Mouse (Mus musculus): ENCODE results near the gene Scrn2. TPM values are rescaled to one million over a fixed set of nuclear protein-coding genes. Genes with fewer than 3 reads are reported as not detected.

The Scrn2 gene
- total RNA-seq, 1 experiment from 2014 or later = 35.3 TPM

DNA sequence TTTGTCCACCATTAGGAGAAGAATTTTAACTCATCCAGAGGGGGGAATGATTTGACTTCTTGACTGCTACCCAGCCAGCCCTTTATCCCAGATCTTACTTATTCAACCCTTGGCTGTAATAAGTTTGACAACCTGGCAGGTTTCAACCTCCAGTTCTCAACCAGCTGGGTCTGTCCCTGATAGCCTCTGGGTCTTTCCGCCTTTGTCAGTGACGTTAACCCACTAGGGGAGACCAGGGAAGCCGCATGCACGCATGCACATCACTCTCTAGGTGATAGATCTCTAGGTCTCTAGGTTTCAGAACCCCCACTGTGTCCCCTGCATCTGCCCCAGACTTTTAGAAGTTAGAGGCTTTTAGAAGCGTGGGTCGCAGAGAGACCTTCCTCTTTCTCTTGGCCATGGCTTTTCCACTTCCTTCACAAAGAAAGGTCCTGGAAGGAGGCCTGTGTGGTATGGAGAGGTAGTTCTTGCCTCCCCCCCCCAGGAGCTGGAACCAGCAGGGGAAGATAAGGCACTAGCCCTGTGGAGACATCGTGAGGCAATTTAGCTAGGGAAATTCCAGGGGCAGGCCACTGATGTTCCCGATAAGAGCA is 20.4 kb upstream of the Scrn2 start:
- no peak for ATAC-seq (replicated peaks in 1 of 2; ENCODE audit: insufficient read depth in 1 of 2, low FRiP score in 2 of 2, low TSS enrichment in 1 of 2, low read depth in 1 of 2, poor library complexity in 2 of 2, severe bottlenecking in 2 of 2)

DNA sequence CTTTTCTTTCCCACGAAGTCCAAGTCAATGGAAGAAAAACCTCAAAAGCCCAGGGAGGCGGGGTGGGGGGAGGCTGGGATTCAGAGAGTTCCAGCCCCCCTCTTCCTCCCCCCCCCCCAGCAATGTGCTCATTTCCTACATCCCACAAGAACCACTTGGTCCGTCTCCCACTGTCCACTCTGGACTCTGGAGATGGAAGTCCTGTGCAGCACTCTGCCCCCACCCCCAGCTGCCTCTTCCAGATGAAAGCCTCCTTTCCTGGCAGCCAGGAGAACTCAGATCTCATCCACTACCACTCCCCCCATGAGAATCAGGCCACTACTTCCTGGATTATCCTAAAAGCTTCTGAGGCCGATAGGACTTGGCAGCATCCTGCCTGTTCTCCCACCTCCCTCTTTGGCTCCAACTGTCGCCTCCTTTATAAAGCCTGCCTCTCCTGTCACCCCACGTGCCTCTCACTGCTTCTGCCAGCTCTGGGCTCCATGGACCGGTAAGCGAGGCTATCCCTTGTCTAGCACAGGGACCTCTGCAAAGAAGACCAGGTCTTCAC is 16.5 kb upstream of the Scrn2 start, which contains the start of gene Sp6:
Gene Sp6 (plus strand): TSS at position 274 of the 550 bp plus-strand sequence.
- no peak for ATAC-seq (replicated peaks in 1 of 2; ENCODE audit: insufficient read depth in 1 of 2, low FRiP score in 2 of 2, low TSS enrichment in 1 of 2, low read depth in 1 of 2, poor library complexity in 2 of 2, severe bottlenecking in 2 of 2)

DNA sequence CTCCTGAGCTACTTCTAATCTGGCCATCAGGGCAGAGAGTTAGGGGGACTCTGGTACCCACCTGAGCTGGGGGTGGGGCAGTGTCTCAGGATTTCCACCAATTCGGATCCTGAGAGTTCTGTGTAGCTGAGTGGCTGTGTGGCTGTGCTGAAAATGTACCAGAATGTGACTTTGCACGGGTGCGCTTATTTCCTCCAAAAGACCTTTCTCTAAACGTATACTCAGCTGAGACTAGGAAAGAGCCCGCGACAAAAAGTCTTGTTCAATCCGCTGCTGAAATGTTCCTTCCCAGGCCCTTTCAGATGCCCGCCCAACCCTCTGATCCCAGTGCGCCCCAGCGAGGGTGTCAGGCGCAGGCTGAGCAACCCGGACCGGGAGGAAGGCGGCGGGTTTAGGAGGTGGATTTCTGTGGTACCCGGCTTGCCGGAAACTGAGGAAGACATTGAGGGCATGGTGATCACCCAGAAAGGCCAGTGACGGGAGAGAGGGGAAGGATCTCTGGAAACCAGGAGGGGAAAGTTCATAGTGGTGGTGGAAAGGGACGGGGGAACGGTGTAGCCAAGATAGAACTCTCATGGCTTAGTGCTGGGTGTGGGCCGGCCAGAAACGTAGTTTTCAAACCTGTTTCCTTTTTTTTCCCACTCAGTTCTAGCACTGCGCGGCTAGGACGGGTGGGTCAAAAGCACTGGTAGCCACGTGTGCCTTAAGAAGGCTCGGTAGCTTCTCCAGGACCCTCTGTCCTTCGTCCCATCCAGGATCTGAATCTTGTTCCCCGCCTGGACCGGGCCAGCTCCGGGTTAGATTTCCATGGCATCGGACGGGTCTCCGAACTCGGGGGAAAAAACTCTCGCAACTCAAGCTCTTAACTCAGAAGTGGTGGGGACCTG is 11.8 kb upstream of the Scrn2 start:
- ATAC-seq (replicated peaks in 1 of 2; ENCODE audit: insufficient read depth in 1 of 2, low FRiP score in 2 of 2, low TSS enrichment in 1 of 2, low read depth in 1 of 2, poor library complexity in 2 of 2, severe bottlenecking in 2 of 2) = no peak

DNA sequence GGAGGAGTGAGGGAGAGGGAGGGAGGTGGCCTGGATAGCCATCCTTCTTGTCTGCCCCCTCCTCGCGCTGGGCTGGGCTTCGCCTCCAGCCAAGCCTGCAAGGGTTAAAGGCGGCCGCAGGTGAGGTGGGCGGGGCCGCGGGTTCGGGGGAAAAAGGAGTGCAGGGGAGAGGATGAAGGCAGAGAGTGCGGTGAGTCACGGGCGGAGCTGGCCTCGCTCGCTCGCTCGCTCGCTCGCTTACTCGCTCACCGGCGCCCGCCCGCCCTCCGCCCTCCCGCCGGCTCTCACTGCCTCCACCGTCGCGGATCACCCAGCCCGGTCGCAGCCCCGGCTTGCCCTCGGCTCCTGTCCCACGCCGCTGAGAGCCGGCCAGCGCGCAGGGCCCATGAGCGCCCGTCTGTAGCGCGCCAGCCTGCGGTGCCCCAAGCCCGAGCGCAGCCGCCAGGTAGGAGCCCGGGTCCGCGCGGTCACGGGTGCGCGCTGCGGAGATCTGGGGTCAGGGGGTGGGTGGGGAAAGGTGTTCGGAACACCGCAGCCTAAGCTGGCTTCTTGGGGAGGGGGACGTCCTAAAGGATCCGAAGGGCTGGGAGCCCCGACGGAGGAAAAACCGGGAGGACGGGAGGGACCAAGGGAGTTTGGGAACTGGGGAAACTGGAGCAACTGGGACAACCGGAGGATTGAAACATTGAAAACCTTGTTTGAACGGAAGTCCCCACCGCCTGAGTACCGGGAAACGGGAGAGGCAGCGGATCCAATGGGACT is 11.0 kb upstream of the Scrn2 start:
- ATAC-seq (replicated peaks in 1 of 2; ENCODE audit: insufficient read depth in 1 of 2, low FRiP score in 2 of 2, low TSS enrichment in 1 of 2, low read depth in 1 of 2, poor library complexity in 2 of 2, severe bottlenecking in 2 of 2) = no peak

DNA sequence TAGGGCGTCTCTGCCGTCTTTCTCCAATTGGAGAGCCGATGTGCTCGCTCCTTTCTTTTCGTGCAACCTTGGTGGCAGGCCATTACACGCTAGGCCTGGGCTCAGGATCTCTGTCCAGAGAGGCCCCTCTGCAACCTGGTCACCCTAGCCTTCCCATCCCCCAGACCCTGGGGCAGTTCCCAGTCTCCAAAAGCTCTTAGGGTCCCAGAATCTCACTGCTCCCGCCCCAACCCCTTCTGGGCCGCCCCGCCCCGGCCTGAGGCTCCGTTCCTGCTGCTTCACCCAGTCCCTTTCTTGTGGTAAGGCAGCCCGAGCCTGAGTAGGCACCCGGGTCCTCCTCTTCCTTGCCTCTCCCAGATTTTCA is 10.4 kb upstream of the Scrn2 start:
- no peak for ATAC-seq (replicated peaks in 1 of 2; ENCODE audit: insufficient read depth in 1 of 2, low FRiP score in 2 of 2, low TSS enrichment in 1 of 2, low read depth in 1 of 2, poor library complexity in 2 of 2, severe bottlenecking in 2 of 2)

DNA sequence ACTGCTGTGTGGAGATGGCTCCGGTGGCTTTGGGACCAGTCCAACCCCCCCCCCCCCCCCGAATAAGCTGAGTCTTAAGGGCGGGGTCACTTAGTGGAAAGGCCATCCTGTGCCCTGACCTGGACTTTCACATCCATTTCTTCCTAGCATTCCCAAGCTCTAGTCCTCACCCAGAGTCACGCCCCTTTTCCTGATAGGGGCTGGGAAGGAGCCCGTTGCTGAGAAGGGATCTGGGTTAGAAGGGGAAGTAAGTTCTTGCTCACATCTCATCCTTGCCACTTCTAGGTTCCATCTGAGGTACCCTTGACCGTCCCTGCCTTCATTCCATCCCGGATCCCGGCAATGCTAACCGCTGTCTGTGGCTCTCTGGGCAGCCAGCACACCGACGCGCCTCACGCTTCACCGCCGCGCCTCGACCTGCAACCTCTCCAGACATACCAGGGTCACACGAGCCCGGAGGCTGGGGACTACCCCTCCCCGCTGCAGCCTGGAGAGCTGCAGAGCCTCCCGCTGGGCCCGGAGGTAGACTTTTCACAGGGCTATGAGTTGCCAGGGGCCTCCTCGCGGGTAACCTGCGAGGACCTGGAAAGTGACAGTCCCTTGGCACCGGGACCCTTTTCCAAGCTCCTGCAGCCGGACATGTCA is 8.5 kb upstream of the Scrn2 start:
- ATAC-seq (replicated peaks in 1 of 2; ENCODE audit: insufficient read depth in 1 of 2, low FRiP score in 2 of 2, low TSS enrichment in 1 of 2, low read depth in 1 of 2, poor library complexity in 2 of 2, severe bottlenecking in 2 of 2) = no peak

DNA sequence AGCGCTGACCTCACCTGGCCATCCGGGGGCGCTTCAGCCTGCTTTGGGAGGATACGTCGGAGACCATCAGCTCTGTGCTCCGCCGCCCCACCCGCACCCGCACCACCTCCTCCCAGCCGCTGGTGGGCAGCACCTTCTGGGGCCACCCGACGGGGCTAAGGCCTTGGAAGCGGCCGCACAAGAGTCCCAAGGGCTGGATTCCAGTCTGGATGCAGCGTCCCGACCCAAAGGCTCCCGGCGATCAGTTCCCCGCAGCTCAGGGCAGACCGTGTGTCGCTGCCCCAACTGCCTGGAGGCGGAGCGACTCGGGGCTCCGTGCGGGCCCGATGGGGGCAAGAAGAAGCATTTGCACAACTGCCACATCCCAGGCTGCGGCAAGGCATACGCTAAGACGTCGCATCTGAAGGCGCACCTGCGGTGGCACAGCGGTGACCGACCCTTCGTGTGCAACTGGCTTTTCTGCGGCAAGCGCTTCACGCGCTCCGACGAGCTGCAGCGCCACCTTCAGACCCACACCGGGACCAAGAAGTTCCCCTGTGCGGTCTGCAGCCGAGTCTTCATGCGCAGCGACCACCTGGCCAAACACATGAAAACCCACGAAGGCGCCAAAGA is 7.8 kb upstream of the Scrn2 start:
- ATAC-seq (replicated peaks in 1 of 2; ENCODE audit: insufficient read depth in 1 of 2, low FRiP score in 2 of 2, low TSS enrichment in 1 of 2, low read depth in 1 of 2, poor library complexity in 2 of 2, severe bottlenecking in 2 of 2) = peak; percentile 52 to 58; a peak in 3 of 4 replicates

DNA sequence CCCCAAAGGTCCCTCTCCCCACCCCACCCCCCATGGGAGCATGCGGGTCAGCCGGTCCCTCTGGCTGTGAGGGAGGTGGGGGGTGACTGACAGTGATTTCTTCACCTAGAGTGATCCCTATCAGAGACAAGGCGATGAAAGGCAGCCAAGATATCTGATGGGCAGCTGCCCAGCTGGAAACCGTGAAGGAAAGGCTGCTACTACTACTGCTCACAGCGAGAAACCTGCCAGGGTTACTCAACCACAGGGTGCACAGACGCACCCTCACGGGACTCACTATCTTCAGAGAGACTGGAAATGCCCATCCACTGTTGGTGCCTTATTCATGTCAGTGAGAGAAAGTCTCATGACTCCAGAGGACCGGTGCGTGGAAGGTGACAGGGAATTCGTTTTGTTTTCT is 4.8 kb upstream of the Scrn2 start:
- no peak for ATAC-seq (replicated peaks in 1 of 2; ENCODE audit: insufficient read depth in 1 of 2, low FRiP score in 2 of 2, low TSS enrichment in 1 of 2, low read depth in 1 of 2, poor library complexity in 2 of 2, severe bottlenecking in 2 of 2)

DNA sequence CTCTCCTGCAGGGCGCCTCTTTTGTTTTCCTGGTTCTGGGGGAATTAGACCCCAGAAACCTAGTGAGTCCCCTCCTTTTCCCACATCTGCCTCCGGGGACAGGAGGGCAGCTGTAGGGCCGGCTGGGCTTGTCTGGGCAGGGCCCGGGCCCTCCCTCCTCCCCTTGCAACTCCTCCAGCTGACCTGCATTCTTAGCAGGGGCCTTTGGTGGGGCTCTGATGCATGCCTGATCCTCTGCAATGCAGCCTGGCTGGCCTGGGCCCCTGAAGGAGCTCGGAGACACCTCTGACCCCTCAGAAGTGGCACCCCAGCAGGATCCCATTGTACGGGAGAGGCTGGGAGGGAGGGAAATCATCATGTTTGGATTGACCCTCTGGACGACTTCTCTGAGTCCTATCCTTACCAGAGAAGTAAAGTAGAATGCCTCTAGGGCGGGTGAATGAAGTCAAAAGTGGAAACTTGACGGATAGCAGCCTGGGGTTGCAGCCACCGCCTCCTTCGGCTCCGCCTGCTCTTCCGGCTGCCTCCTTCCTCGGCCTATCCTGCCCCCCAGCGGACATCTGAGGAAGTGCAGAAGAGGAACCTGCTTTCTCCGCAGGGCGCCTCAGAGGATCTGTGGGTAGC is 3.9 kb upstream of the Scrn2 start:
- peak; percentile 82 to 85 for ATAC-seq (replicated peaks in 1 of 2; ENCODE audit: insufficient read depth in 1 of 2, low FRiP score in 2 of 2, low TSS enrichment in 1 of 2, low read depth in 1 of 2, poor library complexity in 2 of 2, severe bottlenecking in 2 of 2)

DNA sequence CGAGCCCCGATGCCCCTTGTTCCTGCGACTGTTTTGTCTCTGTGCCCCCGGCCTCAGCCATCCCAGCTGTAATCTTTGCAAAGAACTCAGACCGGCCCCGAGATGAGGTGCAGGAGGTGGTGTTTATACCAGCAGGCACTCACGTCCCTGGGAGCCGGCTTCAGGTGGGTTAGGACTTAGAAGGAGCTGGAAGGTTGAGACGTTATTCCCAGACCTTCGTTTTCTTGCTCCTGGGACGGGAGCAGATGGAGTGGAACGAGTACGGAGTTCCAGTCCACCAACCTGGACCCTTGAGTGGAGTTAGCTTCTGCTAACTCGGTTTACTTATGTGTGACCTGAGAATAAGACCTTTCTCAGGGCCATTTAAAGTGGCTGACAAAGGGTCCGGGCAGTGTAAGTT is 688 bp downstream of the Scrn2 start:
- no peak for ATAC-seq (replicated peaks in 1 of 2; ENCODE audit: insufficient read depth in 1 of 2, low FRiP score in 2 of 2, low TSS enrichment in 1 of 2, low read depth in 1 of 2, poor library complexity in 2 of 2, severe bottlenecking in 2 of 2)

DNA sequence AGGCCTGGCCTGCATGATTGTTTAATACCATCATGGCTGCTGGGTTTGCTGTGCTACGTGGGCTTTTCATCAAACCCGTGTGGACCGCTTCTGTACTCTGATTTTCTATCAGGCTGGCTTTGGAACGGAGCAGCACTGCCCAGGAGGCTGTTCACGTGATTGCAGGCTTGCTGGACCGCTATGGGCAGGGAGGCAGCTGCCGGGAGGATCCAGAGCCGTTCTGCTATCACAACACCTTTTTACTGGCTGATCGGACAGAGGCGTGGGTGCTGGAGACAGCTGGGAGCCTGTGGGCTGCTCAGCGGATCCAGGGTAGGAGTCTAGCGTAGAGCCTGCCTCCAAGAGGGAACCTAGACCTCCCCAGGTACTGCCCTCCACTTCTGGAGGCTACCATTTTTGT is 2.2 kb downstream of the Scrn2 start:
- no peak for ATAC-seq (replicated peaks in 1 of 2; ENCODE audit: insufficient read depth in 1 of 2, low FRiP score in 2 of 2, low TSS enrichment in 1 of 2, low read depth in 1 of 2, poor library complexity in 2 of 2, severe bottlenecking in 2 of 2)

DNA sequence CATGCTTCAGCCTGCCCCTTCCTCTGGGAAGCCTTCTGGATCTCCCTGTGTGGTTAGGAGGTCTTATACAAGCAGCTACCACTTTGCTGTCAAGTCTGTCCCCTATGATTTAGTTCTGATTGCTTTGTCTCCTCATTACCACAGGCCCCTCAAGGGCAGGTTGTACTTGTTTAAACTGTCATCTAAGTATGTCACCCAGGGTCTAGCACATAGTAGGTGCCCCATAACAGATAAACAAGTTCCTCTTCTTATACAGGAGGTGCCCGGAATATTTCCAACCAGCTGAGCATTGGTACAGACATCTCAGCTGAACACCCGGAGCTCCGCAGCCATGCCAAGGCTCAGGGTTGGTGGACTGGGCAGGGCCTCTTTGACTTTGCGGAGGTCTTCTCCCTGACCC is 2.8 kb downstream of the Scrn2 start:
- ATAC-seq (replicated peaks in 1 of 2; ENCODE audit: insufficient read depth in 1 of 2, low FRiP score in 2 of 2, low TSS enrichment in 1 of 2, low read depth in 1 of 2, poor library complexity in 2 of 2, severe bottlenecking in 2 of 2) = no peak

DNA sequence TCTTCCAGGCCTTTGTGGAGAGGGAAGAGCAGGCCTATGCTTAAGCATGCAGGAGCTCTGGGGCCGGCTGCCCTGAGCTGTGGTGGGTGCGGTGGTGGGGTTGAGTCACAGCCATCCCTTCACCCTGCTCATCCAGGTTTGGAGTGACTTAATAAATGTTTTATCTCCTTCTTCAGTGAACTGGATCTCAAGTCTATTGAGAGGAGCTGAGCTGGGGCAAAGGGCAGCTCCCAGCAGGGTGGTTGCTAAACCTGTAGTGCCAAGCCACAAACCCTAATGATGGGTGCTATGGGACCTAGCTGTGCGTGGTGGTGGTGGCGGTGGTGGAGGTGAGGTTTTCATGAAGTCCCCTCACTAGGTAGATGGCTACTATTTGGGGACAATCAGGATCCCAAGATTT is 4.0 kb downstream of the Scrn2 start:
- ATAC-seq (replicated peaks in 1 of 2; ENCODE audit: insufficient read depth in 1 of 2, low FRiP score in 2 of 2, low TSS enrichment in 1 of 2, low read depth in 1 of 2, poor library complexity in 2 of 2, severe bottlenecking in 2 of 2) = no peak

DNA sequence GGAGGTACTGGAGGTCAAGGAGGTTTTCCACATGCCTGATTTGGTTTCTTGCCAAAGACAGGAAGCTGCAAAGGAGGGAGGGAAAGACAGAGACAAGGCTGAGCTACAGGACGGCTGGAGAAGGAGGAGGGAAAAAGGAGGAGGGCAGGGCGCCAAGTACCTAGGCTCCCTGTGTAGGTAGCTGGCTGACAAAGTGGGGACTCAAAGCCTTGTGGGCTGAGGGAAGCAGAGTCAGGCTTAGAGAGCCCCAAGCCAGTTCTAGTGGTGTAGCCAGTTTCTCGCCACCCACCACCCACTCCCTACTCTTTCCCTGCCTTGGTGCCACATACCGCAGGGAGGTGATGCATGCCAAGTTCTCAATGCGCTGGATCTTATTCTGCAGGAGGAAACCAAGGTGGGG is 6.4 kb downstream of the Scrn2 start:
- ATAC-seq (replicated peaks in 1 of 2; ENCODE audit: insufficient read depth in 1 of 2, low FRiP score in 2 of 2, low TSS enrichment in 1 of 2, low read depth in 1 of 2, poor library complexity in 2 of 2, severe bottlenecking in 2 of 2) = no peak

DNA sequence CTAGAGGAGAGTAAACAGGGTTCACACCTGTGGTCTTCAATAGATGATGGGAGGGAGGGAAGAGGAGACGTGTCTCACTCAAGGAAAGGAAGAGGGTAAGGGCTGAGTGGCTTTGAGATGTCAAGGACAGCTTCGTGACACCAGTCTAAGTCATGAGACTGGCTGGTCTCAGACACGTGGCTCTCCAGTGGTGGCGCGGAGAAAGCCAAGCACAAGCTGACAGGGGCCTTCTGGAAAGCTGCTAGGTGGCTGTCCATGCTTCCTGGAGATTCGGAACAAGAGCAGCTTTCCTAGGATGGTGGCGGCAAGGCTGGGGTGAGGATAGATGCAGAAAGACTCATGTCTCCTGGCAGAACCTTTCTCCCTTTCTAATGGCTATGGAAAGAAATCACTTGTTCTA is 9.1 kb downstream of the Scrn2 start:
- no peak for ATAC-seq (replicated peaks in 1 of 2; ENCODE audit: insufficient read depth in 1 of 2, low FRiP score in 2 of 2, low TSS enrichment in 1 of 2, low read depth in 1 of 2, poor library complexity in 2 of 2, severe bottlenecking in 2 of 2)

DNA sequence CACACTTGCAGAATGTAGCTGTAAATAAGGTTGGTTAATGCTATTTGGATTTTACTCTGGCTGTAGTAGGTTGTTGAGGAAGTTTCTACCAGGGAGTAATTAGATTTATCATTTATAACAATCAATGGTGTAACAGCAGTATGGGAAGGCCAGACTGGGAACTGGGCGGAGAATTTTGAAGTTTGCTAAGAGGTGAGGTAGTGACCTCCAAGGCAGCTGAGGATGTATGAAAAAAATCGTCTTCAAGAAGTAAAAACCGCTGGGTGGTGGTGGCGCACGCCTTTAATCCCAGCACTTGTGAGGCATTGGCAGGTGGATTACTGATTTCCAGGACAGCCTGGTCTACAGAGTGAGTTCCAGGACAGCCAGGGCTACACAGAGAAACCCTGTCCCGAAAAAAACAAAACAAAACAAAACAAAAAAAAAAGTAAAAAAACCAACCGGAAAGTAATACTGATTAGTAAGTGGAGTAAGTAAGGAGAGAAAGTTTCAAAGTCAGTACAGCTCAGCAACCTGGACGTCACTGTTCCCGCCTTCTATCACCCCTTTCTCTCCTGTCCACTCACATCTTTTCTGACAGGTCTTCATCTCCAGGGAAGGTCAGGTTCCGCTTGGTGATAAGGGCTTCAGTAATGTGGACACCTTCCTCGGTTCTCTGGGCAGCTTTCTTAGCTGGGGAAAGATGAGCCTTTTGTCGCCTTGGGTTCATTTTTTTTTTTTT is 10.7 kb downstream of the Scrn2 start:
- ATAC-seq (replicated peaks in 1 of 2; ENCODE audit: insufficient read depth in 1 of 2, low FRiP score in 2 of 2, low TSS enrichment in 1 of 2, low read depth in 1 of 2, poor library complexity in 2 of 2, severe bottlenecking in 2 of 2) = no peak
